Mouse (Mus musculus) left cerebral cortex, postnatal 25 days (tissue): ENCODE results near the gene Ugt1a6a. TPM values are rescaled to one million over a fixed set of nuclear protein-coding genes. Genes with fewer than 3 reads are reported as not detected.
"Not testable (repeated sequence)": the region's sequence is repeated elsewhere in the genome, so short reads cannot be mapped to it uniquely, and the experiment has no call there.

Source experiments
- DNase-seq, 2 experiments: peaks; one replicate each; pipeline ENCODE4 v3.0.0; 2022; ENCODE audit warnings: low spot score in 2 of 2, mixed read lengths in 1 of 2
- intact Hi-C: fragments of 180-260 bp; cut with DNase I; formaldehyde crosslinking; loops from one replicate; pipeline ENCODE4 v1.15.1; 2025
- total RNA-seq, 2 experiments: library from RNA; stranded (reverse); gene quantifications; 2 replicates each; pipeline ENCODE4 v1.2.3; 2021

The Ugt1a6a gene
- total RNA-seq, 2 experiments from 2014 or later, result 0.94 to 1.1 TPM

DNA sequence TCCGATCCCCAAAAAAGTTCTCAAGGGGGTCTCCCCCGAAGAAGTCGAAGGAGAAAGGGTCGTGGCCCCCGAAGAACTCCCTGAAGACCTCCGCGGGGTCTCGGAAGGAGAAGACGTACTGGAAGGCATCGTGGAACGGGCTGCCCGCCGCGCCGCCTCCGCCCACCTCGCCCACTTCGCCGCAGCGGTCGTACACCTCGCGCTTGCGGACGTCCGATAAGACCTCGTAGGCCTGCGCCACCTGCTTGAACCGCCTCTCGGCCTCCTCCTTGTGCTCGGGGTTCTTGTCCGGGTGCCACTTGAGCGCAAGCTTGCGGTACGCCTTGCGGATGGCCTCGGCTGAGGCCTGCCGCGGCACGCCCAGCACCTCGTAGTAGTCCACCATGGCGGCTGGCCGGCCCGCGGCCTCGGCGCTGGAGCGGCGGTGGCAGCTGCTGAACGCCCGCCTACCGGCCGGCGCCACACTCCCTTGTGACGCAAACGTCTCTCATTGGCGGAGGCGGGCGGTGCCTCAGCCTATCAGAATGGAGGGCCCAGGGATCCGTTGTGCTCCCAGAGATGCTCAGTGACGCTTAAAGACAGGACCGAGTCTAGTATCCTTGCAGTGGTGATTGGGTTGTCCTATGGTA, 70.8 kb downstream of the Ugt1a6a start, which contains the start of gene Dnajb3:
Dnajb3 (minus strand) TSS at position 489 of the 629 bp plus-strand sequence.
- intact Hi-C loops, result no loop called here
- peak; percentile 87 to 91 for DNase-seq

DNA sequence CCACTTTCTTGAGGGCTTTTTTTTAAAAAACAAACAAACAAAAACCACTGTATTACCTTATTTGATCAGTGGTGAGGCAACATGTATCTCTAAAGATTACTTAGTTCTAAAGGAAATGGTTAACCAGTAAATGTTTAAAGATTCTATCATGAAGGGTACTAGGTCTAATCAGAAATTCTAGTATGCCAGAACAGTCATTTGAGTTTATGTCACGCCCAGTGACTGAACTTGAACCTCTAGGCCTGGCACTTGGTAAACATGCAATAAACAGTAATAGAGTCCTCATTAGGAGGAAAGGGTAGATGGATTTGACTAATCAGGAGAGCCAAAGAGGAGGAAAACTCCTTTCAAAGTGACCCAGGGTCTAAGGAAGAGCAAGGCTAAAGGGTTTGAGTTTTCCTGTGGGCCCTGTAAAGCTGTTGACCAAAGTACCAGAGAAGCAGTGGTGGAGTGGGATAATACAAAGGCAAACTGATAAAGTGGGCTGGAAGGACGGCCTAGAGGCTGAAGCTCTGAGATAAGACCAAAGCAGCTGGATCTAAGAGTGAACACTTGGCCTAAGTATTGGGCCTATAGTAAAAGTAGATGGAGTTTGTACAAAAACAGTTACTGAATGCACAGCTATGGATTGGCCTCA, 72.4 kb downstream of the Ugt1a6a start:
- intact Hi-C loops, result no loop called here
- no peak for DNase-seq

DNA sequence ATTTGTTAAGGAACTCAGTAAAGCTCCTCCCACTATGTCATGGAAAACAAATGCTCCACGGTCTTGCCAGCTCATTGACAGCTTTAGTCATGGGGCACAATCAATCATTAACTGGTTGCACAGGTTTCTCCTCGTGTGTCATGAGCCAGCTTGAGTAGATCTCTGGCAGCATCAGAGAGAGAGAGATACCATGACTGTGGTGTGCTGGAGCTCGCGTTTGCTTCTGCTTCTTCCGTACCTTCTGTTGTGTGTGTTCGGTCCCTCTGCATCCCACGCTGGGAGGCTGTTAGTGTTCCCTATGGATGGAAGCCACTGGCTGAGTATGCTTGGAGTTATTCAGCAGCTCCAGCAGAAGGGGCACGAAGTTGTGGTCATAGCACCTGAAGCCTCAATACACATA, 77.2 kb downstream of the Ugt1a6a start, which contains the start of gene Ugt1a1:
Ugt1a1 (plus strand) TSS at position 148 of the 400 bp plus-strand sequence.
- no peak for DNase-seq
- intact Hi-C loops, result no loop called here

DNA sequence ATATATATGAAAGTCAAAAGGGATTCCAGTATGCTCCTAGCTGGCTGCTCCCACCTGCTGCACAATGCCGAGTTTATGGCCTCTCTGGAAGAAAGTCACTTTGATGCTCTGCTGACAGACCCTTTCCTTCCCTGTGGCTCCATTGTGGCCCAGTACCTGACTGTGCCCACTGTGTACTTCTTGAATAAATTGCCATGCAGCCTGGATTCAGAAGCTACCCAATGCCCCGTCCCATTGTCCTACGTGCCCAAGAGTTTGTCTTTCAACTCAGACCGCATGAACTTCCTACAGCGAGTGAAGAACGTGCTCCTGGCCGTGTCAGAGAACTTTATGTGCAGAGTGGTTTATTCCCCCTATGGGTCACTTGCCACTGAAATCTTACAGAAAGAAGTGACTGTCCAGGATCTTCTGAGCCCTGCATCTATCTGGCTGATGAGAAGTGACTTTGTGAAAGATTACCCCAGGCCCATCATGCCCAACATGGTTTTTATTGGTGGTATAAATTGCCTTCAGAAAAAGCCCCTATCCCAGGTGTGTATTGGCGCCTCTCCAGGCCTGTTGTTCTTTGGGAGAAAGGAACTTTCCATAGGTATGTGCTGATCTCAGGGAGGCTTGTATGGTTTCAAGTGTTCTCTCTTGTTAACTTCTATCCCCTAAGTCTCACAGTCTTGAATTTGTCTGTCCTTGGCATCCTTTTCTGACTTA, 77.9 kb downstream of the Ugt1a6a start:
- intact Hi-C loops, result no loop called here
- no peak for DNase-seq

DNA sequence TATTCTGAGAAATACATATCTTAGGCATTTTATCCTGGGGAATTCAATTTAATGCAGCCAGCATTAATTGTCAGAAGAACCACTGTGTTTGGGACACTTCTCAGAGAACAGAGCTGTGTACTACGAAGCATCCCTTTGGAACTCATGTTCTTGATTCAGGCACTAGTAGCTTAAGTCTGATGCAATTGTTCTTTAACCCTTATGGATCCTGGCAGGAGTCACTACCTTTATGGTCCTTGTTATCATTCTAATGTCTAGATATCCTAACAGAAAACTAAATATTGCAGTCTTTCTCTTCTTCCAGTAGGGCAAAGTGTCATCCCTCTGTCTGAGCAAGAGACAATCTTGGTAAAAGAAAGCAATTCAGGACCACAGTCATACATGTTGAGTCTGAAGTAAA, 78.5 kb downstream of the Ugt1a6a start:
- intact Hi-C loops, result no loop called here
- no peak for DNase-seq

DNA sequence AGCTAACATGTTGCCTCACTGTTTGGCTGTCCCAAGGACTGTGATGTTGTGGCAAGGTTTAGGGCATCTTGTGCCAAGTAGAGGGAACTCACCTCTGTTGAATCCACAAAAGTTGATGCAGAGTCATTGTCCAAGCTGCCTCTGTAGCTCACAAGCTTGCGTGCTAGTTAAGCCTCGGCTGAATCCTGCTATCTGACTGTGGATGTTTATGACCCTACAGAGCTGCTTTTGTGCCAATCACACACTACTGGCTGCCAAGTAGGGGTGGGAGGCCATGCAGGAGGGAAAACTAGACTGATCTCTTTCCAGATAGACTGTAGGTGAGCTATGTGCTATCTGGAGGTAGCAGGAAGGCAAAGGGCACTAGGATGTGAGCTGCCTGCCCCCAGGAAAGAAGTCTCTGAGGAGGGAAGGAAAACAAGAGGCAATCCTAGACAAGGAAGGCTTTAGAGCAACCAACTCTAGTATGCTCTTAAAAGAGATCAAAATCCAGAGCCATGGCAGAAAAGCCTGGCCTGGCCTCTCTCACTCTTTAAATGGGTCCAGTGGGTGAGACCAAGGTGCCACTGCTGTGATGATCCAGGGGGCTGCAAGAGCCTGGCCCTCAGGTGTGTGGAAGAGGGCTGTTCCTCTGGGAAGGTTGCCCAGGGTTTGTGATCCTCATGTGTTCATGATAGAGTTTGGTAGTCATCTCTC, 79.3 kb downstream of the Ugt1a6a start:
- intact Hi-C loops, result no loop called here
- no peak for DNase-seq

GRCm38 (mm10) chr1:88214462-88214952, 79.9 kb downstream of the Ugt1a6a start:
- intact Hi-C loops, result no loop called here

GRCm38 (mm10) chr1:88215466-88216380, 81.1 kb downstream of the Ugt1a6a start:
- DNase-seq, result no peak
- intact Hi-C loops, result no loop called here

More at GRCm38 (mm10) chr1:88214462-88214952, 79.9 kb downstream of the Ugt1a6a start:
- DNase-seq, result no peak

DNA sequence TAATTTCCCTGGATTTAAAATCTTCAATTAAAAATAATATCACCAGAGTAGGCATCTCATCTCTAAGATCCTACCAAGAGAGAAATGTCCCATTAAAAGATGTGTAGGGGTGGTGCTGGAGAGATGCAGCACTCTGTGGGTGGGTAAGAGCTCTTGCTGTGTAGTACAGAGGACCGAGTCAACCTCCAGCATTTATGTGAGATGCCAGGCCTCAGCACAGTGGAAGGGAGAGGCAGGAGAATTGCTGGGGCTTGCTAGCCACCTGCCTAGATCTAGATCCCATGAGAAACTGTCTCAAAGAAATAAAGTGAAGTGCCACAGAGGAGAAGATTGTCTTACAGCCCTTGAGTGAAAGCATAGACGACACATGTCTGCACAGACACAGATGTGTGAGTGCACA, 81.9 kb downstream of the Ugt1a6a start:
- DNase-seq, result no peak
- intact Hi-C loops, result no loop called here

- intact Hi-C loops, result no loop called here
- no peak for DNase-seq
Measured at GRCm38 (mm10) chr1:88217144-88217543, 82.5 kb downstream of the Ugt1a6a start.

DNA sequence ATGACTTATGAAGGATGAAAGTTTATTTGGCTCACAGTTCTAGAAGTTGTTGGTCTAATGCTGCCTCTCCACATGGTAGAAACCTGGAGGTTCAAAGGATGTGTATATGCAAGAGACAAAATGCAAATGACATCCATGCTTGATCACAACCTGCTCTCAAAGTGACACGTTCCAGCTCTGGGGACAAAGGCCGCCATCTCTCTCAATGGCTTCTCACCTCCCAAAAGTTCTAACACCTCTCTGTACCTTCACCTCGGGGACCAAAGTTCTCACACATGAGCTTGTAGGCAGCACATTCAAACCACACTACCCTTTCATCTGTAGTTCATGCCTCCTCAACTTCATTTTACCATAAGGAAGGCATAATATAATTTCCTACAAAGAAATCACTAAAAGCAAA, 83.0 kb downstream of the Ugt1a6a start:
- intact Hi-C loops, result no loop called here
- no peak for DNase-seq

DNA sequence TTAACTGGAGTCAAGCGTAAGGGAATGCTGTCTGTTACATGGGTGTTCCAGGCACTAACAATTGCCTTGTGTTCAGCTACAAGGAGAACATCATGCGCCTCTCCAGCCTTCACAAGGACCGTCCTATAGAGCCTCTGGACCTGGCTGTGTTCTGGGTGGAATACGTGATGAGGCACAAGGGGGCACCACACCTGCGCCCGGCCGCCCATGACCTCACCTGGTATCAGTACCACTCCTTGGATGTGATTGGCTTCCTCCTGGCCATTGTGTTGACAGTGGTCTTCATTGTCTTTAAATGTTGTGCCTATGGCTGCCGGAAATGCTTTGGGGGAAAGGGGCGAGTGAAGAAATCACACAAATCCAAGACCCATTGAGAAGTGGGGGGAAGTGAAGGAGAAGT, 83.4 kb downstream of the Ugt1a6a start:
- no peak for DNase-seq
- intact Hi-C loops, result no loop called here

GRCm38 (mm10) chr1:88218591-88218990, 84.0 kb downstream of the Ugt1a6a start:
- no peak for DNase-seq
- intact Hi-C loops, result no loop called here

GRCm38 (mm10) chr1:88219054-88219453, 84.4 kb downstream of the Ugt1a6a start:
- no peak for DNase-seq

DNA sequence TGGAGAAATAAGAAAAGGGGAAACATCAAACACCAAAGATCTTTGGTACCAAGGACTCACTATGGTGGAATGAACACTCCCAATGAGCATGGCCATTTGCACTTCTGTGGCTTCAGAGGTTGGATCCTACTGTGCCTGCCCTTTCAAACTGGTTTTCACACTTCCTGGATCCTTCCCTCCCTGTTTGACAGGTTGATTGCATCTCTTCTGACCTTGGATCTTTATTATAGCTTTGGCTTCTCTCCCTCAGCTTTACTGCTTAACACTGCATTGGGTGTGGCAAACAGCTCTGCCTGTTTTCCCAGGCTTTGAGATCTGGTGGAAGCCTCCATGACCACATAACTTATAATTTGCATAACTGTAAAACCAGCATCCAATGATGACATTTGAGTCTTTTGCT, 85.7 kb downstream of the Ugt1a6a start:
- DNase-seq, result no peak
- intact Hi-C loops, result no loop called here

More at GRCm38 (mm10) chr1:88219054-88219453, 84.4 kb downstream of the Ugt1a6a start:
- intact Hi-C loops, result no loop called here

- intact Hi-C loops, result no loop called here
- no peak for DNase-seq
Measured at GRCm38 (mm10) chr1:88222216-88222615, 87.6 kb downstream of the Ugt1a6a start.

DNA sequence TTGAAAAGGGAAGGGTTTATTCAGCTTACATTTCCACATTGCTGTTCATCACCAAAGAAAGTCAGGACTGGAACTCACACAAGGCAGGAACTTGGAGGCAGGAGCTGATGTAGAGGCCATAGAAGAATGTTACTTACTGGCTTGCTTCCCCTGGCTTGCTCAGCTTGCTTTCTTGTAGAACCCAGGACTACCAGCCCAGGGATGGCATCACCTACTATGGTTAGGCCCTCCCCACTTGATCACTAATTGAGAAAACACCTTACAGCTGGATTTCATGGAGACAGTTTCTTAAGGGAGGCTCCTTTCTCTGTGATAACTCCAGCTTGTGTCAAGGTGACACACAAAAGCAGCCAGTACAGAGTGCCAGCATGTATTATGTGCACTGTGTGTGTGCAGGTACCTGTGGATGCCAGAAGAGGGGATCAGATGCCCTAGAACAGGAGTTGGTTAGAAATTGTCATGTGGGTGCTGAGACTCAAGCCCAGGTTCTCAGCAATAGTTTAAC, 88.5 kb downstream of the Ugt1a6a start:
- DNase-seq, result peak in 1 of 2 experiments; percentile 4
- intact Hi-C loops, result not testable (repeated sequence)

GRCm38 (mm10) chr1:88223591-88223990, 89.0 kb downstream of the Ugt1a6a start:
- intact Hi-C loops, result no loop called here
- peak in 1 of 2 experiments; percentile 14 for DNase-seq
